Mouse (Mus musculus): ENCODE results near the gene Osbpl6. TPM values are rescaled to one million over a fixed set of nuclear protein-coding genes. Genes with fewer than 3 reads are reported as not detected.

The Osbpl6 gene
- polyA plus RNA-seq, 1 experiment from 2014 or later = 0.23 TPM

DNA sequence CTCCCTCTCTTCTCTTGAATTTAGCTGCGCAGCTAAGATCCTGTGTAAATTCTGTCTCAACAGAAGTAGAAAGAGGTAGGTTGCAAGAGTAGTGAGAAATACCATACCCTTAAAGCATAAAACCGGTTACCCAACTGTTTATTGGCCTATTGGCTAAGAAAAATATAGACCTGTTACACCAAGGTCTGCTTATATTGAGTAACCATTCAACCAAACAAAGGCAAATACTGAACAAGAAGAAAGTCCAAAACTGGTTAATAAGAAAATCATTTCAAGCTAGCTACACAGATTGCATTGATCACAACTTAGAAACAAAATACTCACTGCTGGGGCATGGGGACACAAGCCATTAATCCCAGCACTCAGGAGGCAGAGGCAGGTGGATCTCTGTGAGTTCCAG is 233.3 kb downstream of the Osbpl6 start:
- Histone ChIP-seq H3K27me3 (ENCODE audit: insufficient read depth, low read length) (no peaks in the 10 kb centered on the region), H3K36me3 (replicated peaks; ENCODE audit: insufficient read depth, low read length) (peaks cover 18% of the 10 kb centered on the region), H3K4me3 (ENCODE audit: low read depth, low read length) (no peak overlapping the region), H3K9me3 (ENCODE audit: low read length) (no peaks in the 10 kb centered on the region), H3K4me1 (ENCODE audit: insufficient read depth) (no peaks in the 10 kb centered on the region), H3K27ac (ENCODE audit: low read depth) (no peak overlapping the region), H3K9ac (replicated peaks) (no peak overlapping the region), H3K4me2 (ENCODE audit: low read depth, low read length) (no peak overlapping the region)
- WGBS (ENCODE audit: insufficient replicate concordance) = 74% methylated on average over 2 of the region's 2 CpGs
- ATAC-seq = peak; percentile 65
- TF ChIP-seq CTCF (IDR thresholded peaks at IDR 0.05; ENCODE audit: low read depth) (no peak), EP300 (IDR thresholded peaks at IDR 0.05; ENCODE audit: low read depth) (0 out of 2 replicates have a peak, but pooled peaks have one; percentile 12)
- DNase-seq = no peak

DNA sequence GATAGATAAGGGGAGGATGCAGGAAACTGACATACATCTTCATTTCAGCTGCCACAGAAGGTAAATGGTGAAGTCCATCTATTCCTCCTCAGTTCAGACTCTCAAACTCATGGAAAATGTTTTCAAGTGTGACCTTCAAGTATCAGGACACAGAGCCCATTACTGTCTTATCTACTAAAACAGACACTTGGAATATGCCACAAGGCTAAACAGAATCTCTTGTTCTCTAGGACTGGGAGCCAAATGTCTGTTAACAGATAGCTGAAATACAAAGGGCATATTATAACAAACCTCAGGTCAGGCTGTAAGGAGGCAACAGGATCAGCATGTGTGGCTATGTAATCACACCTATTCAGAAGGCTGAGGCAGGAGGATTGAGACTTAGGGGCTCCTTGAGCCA is 237.5 kb downstream of the Osbpl6 start:
- TF ChIP-seq EP300 (IDR thresholded peaks at IDR 0.05; ENCODE audit: low read depth) (no peak), CTCF (IDR thresholded peaks at IDR 0.05; ENCODE audit: low read depth) (no peak)
- H3K27me3 ChIP-seq (ENCODE audit: insufficient read depth, low read length) = no peaks in the 10 kb centered on the region
- no peak overlapping the region for H3K9ac ChIP-seq (replicated peaks)
- DNase-seq (no peak), ATAC-seq (no peak)
- peaks cover 13% of the 10 kb centered on the region for H3K4me1 ChIP-seq (ENCODE audit: insufficient read depth)
- no peak overlapping the region for H3K27ac ChIP-seq (ENCODE audit: low read depth)
- no peak overlapping the region for H3K4me2 ChIP-seq (ENCODE audit: low read depth, low read length)
- H3K4me3 ChIP-seq (ENCODE audit: low read depth, low read length) = no peak overlapping the region
- H3K36me3 ChIP-seq (replicated peaks; ENCODE audit: insufficient read depth, low read length) = 0 out of 2 replicates have a peak, but pooled peaks cover 13% of the 10 kb centered on the region
- H3K9me3 ChIP-seq (ENCODE audit: low read length) = no peaks in the 10 kb centered on the region

DNA sequence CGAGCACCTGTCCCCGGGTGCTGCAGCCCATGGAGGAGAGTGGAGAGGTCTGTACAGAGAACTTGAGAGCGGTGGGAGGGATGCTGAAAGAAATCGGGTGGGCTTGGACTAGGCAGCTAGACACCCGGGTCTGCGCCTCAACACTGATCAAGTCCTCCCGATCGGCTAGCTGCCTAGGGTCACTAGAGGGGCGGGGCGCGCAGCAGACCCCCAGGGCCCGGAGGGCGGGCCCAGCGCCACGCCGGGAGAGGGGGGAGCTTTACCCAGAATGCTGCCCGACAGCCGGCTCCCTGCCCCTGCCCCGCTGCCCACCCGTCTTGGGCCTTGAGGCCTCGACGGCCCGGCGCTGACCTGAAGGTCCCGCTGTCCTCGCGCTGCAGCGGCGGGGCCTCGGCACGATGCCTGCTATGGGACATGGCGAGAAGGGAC is 241.1 kb downstream of the Osbpl6 start:
- Histone ChIP-seq H3K4me1 (ENCODE audit: insufficient read depth) (peaks cover 14% of the 10 kb centered on the region), H3K9me3 (ENCODE audit: low read length) (no peaks in the 10 kb centered on the region), H3K36me3 (replicated peaks; ENCODE audit: insufficient read depth, low read length) (no peaks in the 10 kb centered on the region), H3K4me2 (ENCODE audit: low read depth, low read length) (peak overlapping the region; percentile 100), H3K27me3 (ENCODE audit: insufficient read depth, low read length) (no peaks in the 10 kb centered on the region), H3K4me3 (ENCODE audit: low read depth, low read length) (peak overlapping the region; percentile 71), H3K27ac (ENCODE audit: low read depth) (peak overlapping the region; percentile 71; the same call in 1 of the 2 replicates), H3K9ac (replicated peaks) (peak overlapping the region; percentile 72)
- DNase-seq (no peak), ATAC-seq (peak; percentile 22)
- WGBS (ENCODE audit: insufficient replicate concordance) = under 1% methylated on average over 18 of the region's 32 CpGs
- TF ChIP-seq EP300 (IDR thresholded peaks at IDR 0.05; ENCODE audit: low read depth) (no peak), CTCF (IDR thresholded peaks at IDR 0.05; ENCODE audit: low read depth) (no peak)

DNA sequence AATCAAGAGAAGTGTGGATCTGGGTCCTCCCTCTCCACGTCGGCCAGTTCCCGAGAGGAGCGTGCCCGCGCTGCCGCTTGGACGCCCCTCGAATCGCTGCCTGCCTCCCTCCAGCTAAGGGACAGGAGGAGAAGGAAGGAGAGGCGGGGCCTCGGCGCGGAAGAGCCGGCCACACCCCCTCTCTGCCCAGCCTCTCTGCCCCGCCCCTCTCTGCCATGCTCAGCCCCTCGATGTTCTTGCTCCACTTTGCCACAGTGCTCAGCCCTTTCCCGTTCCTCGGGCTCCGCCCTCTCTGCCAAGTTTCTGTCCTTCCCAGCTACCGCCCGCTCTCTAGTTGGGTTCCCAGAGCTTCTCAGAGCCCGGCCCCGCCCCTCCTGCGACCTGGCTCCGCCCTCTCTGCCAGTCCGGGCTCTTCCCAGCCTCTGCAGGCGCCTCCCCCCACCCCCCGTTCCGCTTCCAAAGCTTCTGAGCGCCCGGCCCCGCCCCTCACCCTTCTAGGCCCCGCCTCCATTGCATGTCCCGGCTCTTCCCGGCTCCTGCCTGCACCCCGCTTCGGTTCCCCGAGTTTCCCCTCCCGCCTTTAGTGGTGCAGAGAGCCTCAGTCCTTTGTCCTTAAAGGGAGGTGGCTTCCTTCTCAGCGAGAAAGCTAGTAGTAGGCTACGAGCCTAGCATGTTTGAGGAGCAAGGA is 241.7 kb downstream of the Osbpl6 start, which contains the start of the genes Prkra and Pjvk:
TSS of gene Prkra (minus strand) at position 133 of the 688 bp plus-strand sequence.
TSS of gene Pjvk (plus strand) at position 594 of the 688 bp plus-strand sequence.
- TF ChIP-seq EP300 (IDR thresholded peaks at IDR 0.05; ENCODE audit: low read depth) = no peak
- TF ChIP-seq CTCF (IDR thresholded peaks at IDR 0.05; ENCODE audit: low read depth) = no peak
- Histone ChIP-seq H3K9me3 (ENCODE audit: low read length) (no peaks in the 10 kb centered on the region), H3K36me3 (replicated peaks; ENCODE audit: insufficient read depth, low read length) (no peaks in the 10 kb centered on the region), H3K27me3 (ENCODE audit: insufficient read depth, low read length) (no peaks in the 10 kb centered on the region), H3K27ac (ENCODE audit: low read depth) (peak within 1 kb of the TSS; percentile 71), H3K9ac (replicated peaks) (peak within 1 kb of the TSS; percentile 72), H3K4me2 (ENCODE audit: low read depth, low read length) (peak within 1 kb of the TSS; percentile 100), H3K4me3 (ENCODE audit: low read depth, low read length) (peak within 1 kb of the TSS; percentile 71), H3K4me1 (ENCODE audit: insufficient read depth) (peaks cover 14% of the 10 kb centered on the region)
- peak; percentile 97 for ATAC-seq
- DNase-seq = peak; percentile 98
- under 1% methylated on average over 34 of the region's 42 CpGs for WGBS (ENCODE audit: insufficient replicate concordance)

DNA sequence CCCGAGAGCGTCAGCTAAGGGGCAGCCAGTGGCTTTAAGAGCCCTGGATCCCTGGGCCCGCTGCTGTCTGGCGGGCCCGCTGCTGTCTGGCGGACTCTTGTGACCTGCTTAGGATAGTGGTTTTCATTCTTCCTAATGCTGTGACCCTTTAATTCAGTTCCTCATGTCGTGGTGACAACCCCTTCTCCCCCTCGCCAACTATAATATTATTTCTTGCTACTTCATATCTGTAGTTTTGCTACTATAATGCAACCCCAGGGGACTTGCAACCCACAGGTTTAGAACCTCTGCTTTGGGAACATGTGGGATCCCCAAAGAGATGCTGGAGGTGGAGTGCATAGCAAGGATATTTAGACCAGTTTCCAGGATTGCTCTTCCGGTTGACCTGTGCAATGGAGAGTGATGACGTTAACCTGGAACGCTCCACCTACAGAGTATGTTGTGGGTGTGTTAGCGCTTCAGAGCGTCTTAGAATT is 242.4 kb downstream of the Osbpl6 start:
- ATAC-seq (no peak), DNase-seq (no peak)
- Histone ChIP-seq H3K27me3 (ENCODE audit: insufficient read depth, low read length) (no peaks in the 10 kb centered on the region), H3K4me2 (ENCODE audit: low read depth, low read length) (peak overlapping the region; percentile 100), H3K36me3 (replicated peaks; ENCODE audit: insufficient read depth, low read length) (no peaks in the 10 kb centered on the region), H3K4me3 (ENCODE audit: low read depth, low read length) (peak overlapping the region; percentile 71), H3K4me1 (ENCODE audit: insufficient read depth) (peaks cover 14% of the 10 kb centered on the region), H3K27ac (ENCODE audit: low read depth) (peak overlapping the region; percentile 64), H3K9ac (replicated peaks) (peak overlapping the region; percentile 66), H3K9me3 (ENCODE audit: low read length) (no peaks in the 10 kb centered on the region)
- TF ChIP-seq CTCF (IDR thresholded peaks at IDR 0.05; ENCODE audit: low read depth) (no peak), EP300 (IDR thresholded peaks at IDR 0.05; ENCODE audit: low read depth) (no peak)
- 33% methylated on average over 13 of the region's 13 CpGs for WGBS (ENCODE audit: insufficient replicate concordance)

Small RNAs within 50 kb of the gene (microRNA-seq; reads per million reads assigned to microRNA genes)
- gene Gm23164 = not detected

Other genes starting within 250 kb of the Osbpl6 start
- 0.06 TPM in 1 of 2 replicates, not detected in the other for gene Pde11a, start 67.7 kb upstream of the Osbpl6 start, polyA plus RNA-seq (2015; fragmentation: Nextera tagmentation; extraction: Ambion mirVana)
- gene Cyct, start 46.1 kb upstream of the Osbpl6 start, polyA plus RNA-seq (2015; fragmentation: Nextera tagmentation; extraction: Ambion mirVana) = not detected in 2 replicates
- gene Rbm45, start 36.5 kb upstream of the Osbpl6 start, polyA plus RNA-seq (2015; fragmentation: Nextera tagmentation; extraction: Ambion mirVana) = 4.4 and 6.3 TPM in 2 replicates
- 7.7 and 7.9 TPM in 2 replicates for gene Prkra, start 241.5 kb downstream of the Osbpl6 start, polyA plus RNA-seq (2015; fragmentation: Nextera tagmentation; extraction: Ambion mirVana)
- gene Pjvk, start 242.0 kb downstream of the Osbpl6 start, polyA plus RNA-seq (2015; fragmentation: Nextera tagmentation; extraction: Ambion mirVana) = not detected in 2 replicates